Mouse (Mus musculus) megakaryocyte, adult 5-6 weeks (primary cell): ENCODE results near the gene Tmem43. TPM values are rescaled to one million over a fixed set of nuclear protein-coding genes. Genes with fewer than 3 reads are reported as not detected.

Experiments
- ATAC-seq: 2 replicates; pipeline ENCODE4 v1.8.0; 2016; ENCODE audit warnings: mild to moderate bottlenecking, inconsistent platforms; ENCODE audit not compliant: poor library complexity, severe bottlenecking
- total RNA-seq, 2 experiments: library from RNA; stranded (forward) in 1 of 2; stranded (reverse) in 1 of 2; fragments of 153-499, 151-499 nt in 1 of 2; fragments of 221-1000, 200-1000 nt in 1 of 2; gene quantifications; 2 replicates each; pipeline versions ENCODE4 v1.2.3 to v1.2.4; 2015 to 2017

Gene Tmem43
- total RNA-seq, 2 experiments from 2014 or later, result 62.2 to 87.3 TPM

DNA sequence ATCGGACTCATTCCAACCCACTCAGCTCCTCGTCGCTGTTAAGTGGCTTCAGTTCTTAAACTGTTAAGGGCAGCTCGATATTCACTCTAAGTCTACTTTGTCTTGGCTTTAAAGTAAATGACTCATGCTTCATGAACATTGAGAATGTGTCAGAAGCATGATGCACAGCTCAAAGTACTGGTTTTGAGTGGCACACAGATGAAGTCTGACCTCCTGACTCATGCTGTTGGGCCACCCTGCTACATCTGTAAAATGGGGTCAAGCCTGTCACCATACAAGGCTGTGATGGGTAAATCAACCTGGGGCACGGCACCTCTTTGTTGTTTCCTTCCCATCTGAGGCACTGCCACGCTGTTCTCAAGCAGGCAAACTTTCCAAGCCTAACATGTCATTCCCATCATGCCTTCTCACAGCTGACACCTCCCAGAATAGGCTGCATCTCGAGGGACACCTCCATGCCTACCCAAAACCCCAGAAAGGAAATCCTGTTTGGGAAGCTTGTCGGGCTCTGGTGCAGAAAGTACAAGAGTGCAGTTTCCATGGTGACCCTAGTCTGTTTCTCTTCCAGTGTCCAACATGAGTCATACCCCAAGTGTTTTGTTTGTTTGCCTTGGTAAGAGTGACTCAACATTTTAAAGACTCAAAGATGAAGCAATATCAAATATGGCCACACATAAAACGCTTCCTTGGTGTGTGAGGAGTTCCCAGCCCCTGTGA, 15.2 kb downstream of the Tmem43 start:
- peak; percentile 76 for ATAC-seq

DNA sequence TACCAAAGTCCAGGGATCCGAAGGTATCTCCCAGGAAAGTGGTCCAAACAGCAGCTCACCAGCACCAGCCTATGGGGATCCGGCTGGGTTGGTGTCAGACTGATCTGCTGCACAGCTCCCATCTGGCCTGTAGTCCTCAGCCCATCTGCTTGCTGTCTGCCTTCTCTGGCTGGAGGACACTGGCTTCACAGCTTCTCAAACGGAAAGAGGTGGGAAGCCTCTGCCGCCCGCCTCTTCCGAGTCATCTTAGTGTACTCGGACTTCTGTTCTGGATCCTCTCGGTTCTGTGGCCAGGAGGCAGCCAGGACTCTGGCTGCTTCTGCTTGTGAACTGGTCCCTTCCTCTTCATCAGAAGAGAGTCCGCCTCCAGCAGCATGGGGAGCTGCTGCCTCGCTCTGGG, 16.4 kb downstream of the Tmem43 start:
- no peak for ATAC-seq

DNA sequence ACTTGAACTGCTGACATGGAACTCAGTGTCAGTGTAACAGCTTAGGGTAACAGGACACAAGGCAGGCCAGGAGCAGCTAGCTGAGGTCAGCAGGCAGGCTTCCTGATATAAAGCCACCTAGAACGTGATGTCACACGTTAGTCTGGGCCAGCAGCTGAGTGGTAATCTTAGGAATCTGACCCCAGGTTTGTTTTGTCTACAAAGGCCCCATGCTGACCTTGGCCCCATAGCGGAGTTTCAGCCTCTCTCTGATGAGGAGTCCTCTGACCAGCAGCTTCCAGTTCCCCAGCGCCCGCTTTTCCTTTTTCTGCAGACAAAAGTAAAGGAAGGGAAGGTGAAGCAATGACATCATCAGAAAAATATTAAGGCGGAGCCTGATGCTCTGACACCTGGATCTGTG, 17.5 kb downstream of the Tmem43 start:
- no peak for ATAC-seq

DNA sequence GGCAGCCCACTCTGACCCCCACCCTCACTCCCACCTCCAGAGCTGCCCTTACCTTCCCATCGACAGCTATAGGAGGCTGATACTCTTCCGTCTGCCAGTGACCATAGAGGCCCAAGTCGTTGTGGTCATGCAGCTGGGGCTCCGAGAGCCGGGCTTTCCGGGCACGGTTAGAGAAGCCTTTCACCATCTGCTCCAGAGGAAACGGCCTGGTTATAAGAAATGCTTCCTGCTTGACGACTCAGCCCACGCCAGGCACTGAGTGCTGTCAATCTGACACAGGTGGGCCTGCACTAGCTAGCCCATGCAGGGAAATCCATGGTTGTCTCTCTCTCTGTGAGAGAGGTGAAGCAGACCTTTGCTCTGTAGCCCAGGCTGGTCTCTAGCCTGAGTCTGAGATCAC, 19.6 kb downstream of the Tmem43 start:
- ATAC-seq, result peak; percentile 49

DNA sequence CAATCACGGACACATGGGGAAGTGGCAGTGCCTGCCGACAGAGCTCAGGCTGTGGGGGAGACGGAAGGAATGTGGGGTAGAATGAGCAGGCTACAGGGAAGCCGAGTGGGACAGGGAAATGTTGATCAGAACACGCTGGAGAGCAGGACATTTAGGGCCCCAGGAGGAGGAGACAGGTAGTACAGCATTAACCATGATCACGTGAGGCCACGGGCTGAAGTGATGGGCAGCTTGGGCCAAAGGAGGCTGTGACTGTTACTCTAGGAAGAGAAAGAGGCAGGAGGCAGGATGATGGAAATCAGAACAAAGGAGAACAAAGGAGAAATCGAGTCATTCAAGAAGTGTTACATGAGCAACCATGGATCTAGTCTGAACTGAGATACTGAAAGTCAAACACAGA, 21.0 kb downstream of the Tmem43 start:
- peak; percentile 29; the same call in 1 of the 2 replicates for ATAC-seq

DNA sequence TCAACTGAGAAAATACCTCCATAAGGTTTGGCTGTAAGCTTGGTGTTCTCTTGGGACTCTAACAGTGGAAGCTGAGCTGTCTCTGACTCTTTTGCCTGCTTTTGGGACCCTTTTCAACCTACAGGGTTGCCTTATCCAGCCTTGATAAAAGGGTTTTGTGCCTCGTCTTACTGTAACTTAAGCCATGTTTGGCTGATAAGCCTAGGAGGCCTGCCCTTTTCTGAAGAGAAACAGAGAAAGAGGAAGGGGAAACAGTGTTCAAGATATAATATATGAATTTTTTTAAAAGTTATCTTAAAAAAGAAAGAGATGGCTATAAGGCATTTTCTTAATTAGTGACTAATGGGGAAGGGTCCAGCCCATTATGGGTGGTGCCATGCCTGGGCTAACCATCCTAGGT, 29.8 kb downstream of the Tmem43 start:
- no peak for ATAC-seq

DNA sequence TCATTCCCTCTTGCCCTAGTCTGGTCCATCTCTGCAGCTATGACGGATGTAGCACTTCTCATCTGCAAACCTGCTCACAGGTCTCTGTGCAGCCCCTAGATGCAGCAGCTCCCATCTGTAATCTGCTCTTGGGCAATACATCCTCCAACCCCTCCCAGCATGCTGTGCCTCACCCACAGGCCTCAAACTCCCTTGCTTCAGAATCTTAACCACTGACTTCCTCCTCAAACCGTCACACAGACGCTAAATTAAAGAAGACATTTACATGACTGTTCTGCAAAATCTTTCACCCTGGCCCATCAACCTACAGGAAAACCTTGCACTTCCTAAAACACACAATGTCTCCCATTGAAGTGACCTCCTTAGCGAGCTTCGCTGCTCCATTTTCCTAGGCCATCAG, 32.5 kb downstream of the Tmem43 start:
- ATAC-seq, result peak; percentile 92

DNA sequence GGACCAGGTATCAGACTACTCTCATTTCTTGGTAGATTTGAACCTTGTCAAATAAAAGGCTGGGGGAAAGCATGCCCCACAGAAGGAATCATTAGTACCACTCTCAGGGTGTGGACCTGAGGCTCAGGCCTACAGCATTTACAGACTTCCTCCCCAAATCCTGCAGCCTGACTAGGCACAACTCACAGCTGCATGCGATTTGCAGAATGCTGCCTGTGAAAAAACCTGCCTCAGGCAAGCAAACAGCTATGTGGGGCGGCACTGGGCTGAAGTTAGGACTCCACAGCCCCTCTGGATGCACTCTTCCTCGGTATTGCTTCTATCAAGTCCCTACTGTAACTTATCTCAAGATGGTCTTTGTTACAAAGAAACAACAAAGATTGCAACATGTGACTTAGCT, 34.5 kb downstream of the Tmem43 start:
- no peak for ATAC-seq

DNA sequence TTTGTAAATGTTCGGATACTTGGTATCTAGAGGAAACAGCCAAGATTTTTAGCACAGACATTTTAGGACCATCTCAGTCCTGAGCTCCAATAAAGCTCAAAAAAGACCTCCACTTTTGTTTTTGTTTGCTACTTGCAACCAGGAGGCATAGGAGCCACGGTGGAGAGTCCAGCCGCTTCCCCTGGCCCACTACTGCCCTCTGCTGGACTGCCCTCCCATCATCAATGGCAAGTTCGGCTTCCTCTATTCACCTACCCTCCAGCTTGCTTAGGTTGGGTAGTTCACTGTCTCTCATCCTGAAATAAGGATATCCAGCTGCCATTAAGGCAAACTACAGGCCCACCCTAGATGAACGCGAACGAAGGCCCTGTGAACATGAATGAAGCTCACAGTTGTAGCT, 35.8 kb downstream of the Tmem43 start:
- ATAC-seq, result peak; percentile 73

DNA sequence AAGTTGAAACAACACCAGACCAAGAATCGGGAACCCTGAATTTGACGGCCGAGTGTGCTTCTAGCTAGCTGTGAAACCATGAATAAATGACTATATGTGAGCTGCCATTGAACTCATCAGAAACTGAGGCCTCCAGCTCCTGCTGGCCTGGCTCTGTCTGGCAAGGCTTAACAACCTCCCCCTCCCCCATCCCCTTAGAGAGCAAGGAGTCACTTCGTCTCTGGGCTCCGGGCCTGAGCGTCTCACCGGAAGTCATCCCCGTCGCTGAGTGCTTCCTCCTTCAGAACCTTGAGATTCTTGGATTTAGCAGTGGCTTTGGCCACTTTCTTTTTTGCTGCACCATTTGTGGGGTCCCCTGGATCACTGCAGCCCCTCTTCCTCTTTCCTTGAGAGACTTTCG, 36.7 kb downstream of the Tmem43 start:
- ATAC-seq, result no peak

DNA sequence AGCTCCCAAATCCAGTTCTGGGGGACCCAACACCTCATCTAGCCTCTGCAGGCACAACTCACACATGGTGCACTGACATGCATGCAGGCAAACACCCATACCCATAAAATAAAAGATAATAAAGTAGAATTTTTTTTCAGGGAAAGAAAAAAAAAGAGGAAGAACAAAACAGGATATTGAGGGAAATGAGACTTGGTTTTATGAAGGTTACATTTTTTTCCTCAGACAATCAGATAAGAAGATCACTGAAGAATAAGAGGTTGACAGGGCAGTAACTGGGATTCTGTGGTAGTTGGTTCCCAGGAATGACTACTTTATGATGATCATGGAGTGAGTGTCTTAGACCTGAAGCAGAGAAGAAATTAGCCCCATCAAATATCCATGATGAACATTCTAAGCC, 40.6 kb downstream of the Tmem43 start:
- no peak for ATAC-seq

DNA sequence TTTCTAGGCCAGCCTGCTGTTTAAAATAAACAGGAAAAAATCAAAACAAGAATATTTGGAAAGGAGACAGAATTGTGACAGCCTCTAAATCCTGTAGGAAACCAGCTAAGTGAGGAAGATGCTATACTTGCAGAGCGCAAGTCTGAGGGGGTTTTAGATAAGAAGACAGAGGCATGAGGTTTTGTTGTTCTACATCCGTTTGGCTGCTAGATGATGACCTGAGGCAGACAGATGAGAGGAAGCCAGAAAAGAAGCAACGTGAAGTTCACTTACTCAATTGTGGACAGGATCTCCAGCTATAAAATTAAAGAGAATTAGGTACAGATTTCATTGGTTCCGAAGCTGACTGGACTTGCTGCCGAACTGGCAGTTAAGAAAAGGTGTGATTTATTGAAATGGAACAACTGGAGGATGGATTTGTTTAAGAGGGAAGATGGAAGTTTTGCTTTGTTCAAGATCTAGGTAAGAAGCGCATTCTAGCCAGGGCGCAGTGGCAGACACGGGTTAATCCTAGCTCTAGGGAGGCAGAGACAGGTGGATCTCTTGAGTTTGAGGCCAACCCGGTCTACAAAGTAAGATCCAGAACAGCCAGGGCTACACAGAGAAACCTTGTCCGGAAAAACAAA, 41.3 kb downstream of the Tmem43 start:
- no peak for ATAC-seq

DNA sequence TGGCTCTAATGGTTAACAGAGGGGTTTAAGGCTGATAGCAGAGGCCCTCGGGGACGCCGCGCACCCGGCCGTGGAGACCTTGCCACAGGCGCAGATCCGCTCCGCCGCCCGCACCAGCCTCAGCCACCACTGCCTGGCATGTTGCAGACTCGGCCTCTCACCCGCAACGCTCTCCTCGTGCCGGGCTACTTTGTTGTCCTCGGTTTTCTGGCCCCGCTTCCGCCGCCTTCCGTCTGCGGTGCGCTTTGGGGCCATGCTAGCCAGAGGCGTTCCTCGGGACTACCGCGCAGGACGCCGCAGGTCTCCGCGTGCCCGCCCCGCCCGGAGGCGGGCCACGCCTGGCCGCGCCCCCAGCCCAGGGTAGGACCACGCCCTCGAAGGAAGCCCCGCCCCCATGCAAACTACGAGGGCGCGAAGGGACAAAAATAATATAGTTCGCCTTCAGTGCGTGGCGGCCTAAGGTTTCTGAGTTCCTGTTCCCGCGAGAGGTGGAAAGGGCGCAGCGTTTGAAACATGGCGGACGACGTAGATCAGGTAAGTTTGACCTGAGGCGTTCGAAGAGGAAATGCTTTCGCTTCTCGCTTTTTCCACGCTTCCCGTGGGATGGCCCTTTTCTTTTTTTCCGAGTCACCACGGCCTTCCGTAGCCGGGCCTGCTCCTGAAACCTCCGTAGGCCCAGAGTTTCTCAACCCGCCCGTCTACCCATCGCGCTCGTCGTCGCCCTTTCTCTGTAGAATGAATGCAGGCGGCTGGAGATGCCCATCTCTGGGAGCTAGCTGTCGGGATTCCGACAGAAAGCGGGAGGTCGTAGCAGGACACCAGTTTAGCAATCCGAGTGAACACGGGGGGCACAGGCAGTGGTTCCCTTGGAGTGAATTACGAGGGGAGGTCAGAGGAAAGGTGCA, 42.3 kb downstream of the Tmem43 start, which contains the start of the genes Xpc and Lsm3:
Gene Xpc, minus strand, starts transcription at position 344 of the 905 bp plus-strand sequence.
Gene Lsm3, plus strand, starts transcription at position 384 of the 905 bp plus-strand sequence.
- ATAC-seq, result peak; percentile 96

DNA sequence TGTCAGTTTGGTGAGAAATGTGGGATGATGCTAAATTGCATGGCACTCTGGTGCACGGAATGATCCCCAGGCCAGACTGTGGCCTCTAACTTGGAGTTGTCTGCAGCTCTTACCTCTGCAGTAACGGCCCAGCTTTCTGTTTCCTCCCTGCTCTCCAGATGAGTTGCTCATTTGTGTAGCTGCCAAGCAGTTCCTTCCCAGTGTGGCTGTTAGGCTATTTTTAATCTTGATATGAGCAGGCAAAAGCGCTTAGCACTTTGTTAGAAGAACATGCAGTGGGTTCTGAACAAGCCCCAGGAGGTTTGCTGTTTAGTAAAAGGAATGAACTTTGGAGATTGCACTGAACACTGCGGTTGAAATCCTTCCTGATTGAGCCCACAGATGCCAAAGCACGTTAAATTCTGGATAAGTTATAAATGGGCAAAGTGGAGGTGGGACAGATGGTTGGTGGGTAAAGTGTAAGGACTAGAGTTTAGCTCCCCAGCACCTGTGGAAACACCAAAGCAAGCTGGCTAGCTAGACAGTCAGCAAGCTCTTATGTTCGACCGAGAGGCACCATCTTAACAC, 45.0 kb downstream of the Tmem43 start:
- ATAC-seq, result no peak

DNA sequence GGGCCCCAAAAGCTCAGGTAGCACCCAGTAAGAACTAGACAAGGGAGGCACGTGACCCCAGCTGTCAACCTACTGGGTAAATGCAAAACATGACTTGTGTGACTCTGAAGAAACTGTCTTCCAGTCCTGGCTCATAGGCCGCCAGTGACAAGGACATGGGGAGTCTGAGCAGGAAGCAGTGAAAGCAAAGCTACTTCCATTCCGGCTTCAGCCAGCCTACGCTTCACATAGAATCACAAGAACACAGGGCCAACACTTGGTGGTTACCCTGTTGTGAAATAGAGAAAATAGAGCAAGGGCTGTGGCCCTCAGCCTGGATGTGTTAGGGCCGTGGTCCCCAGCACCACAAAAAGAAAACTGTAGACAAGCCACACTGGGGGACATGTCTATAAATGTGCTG, 49.3 kb downstream of the Tmem43 start:
- no peak for ATAC-seq

DNA sequence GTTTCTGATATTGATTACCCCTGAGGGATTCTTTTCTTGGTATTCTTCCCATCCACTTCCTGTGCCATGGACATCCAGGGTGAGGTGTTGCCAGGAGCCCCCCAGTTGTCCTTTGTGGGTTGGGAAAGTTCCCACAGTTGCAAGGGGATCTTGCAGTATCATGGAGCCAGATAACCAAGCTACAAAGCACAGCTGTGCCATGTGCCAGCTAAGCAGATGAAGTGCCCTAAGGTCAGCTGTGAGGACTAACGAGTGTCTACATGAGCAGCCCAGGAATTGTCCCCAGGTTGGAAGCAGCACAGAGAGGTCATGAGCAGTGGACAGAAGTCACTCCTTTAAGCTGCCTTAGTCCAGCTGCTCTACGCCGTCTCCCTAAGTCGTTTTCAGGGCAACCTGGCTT, 52.0 kb downstream of the Tmem43 start:
- ATAC-seq, result no peak

DNA sequence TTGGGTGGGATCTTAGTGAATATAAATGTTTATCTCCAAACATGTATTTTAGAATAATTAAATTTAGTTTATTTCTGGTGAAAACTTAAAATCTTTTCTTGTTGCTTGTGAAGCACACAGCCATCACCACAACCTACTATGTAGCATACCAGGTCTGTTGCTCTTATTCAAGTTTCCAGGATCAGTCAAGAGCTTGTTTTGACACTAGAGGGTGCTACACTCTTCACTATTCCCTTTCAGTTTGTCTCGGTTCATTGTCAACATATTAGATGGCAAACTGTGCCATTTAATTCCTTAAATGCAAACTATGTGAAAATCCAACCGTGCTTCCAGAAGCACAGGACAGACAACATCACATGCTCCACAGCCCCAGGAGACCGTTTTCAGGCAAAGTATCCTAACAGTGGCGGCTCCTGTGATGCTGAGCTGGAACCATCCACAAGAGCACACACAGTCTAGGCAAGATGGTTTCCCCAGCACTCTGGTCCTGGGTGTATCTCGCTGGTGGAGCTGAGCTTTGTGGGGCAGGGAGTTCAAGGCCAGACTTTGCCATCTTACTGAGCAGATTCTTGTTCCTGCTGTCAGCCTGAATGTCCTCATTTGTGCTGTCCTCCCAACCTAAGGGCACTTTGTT, 53.8 kb downstream of the Tmem43 start:
- 0 out of 2 replicates have a peak, but pooled peaks have one; percentile 49 for ATAC-seq

DNA sequence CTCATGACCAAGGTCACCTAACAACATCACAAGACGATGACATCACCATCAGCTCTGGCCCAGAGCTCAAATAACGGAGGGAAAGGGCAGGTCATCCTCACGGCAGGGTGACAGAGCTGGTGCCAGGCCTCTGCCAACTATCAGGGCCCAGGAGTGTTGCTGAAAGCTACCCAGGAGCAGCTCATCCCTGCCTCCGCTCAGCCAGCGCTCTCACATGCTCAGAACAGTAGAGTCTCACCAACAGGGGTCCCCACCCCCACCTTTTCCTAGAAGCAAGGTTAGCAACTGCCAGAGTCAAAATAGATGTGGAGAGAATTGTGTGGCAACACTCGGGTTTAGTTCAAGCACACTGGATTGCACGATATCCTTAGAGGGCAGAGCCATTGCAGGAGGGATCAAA, 54.8 kb downstream of the Tmem43 start:
- ATAC-seq, result no peak

DNA sequence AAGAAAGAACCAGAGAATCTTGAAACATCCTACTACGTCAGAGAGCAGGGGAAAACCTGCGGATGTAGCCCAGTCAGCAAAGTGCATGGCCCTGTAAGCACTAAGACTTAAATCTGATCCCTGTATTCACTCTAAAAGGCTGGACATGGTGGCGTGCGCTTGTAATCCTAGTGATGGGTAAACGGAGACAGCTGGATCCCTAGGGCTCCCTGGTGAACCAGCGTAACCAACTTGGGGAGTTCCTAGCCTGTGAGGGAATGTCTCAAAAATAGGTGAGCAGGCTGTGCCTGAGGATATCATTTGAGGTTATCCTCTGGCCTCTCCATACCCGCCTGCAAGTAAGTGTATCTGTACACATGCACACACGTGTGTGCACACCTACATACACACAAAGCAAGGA, 57.2 kb downstream of the Tmem43 start:
- ATAC-seq, result no peak

DNA sequence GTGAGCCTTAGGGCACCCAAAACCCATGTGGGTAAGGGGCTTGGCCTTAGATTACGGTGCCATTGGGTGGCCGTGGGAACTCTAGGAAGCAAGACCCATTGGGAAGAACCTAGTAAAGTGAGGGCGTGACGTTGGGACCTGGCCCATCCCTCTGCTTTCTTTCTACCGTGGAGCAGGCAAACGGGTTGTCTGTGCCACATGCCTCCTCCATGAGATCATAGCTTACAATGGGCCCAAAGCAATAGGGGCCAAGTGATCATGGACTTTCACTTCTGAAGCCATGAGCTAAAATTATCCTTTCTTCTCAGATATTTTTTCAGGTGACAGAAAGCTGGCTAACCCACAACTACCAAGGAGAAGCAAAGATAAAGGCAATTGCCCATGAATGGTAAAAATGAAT, 57.8 kb downstream of the Tmem43 start:
- ATAC-seq, result no peak

DNA sequence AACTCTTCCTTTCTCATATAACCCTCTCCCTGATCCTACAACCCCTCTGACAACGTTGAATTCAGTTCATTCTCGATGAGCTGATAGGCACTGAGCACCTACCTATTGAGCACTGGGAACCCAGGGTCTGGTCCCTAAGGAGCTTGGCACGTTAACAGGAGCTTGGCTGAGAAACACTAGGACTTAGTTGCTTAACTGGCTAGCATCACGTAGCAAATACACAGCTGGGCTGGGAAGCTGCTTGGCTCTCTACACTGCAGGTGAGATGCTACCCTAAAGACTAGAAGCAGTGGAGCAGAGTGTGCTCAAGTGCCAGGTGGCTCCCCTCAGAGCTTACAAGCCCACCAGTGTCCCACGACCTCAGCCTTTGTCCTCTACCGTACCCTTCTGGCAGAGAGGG, 59.2 kb downstream of the Tmem43 start:
- ATAC-seq, result no peak
